Comparison of ENCODE assay signal across 34 mouse cellular contexts in the genomic region with DNA sequence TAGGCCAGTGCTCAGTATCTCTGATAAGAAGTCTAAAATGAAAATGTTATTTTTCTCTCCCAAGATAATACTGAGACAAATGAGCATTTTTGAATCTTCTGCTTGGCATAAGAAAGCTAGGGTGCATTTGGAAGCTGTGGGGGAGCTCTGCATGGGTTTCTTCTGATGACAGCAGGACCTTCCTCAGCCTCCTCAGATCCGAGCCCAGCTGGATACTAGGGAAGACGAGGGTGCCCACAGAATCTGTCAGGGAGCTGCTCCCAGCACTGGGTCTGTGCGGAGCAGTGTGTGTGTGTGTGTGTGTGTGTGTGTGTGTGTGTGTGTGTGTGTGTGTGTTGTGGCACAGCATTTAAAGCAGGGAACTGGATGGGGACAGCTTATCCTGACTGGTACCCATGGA.
DNase-seq lines count a peak whose midpoint lies in the region; ATAC-seq and TF ChIP-seq lines count a peak whose summit lies in the region.
"Had no signal": no experiment of that assay in that cellular context is flagged by ENCODE, and none has a peak within 500 bp of the region (broad histone marks: within the 10 kb centered on the region; RNA-seq: fewer than 3 reads in every experiment).

No protein-coding gene starts in this region.

- ATAC-seq in frontal cortex, adult (ENCODE audit: low TSS enrichment) = peak; percentile 54; the same call in 1 of the 2 replicates
- ATAC-seq: CD4-positive, CD25-positive, alpha-beta regulatory T cell, adult 4 months; forebrain, embryonic 15.5 days; hindbrain, embryonic 16.5 days; midbrain, embryonic 13.5 days had no signal

- H3K27ac ChIP-seq in layer of hippocampus, adult 2 months = no peak overlapping the region
- H3K27ac ChIP-seq: embryonic facial prominence, embryonic 12.5 days; forebrain, embryonic 10.5 days; forebrain, embryonic 15.5 days; gastrocnemius, adult 2 months; heart, adult 2 months; heart, embryonic 13.5 days; liver, embryonic 14.5 days; macrophage; midbrain, embryonic 13.5 days; neural tube, embryonic 13.5 days; stomach, postnatal 0 days had no signal

- no peak overlapping the region for H3K4me3 ChIP-seq in layer of hippocampus, adult 2 months
- H3K4me3 ChIP-seq: embryonic facial prominence, embryonic 12.5 days; forebrain, embryonic 10.5 days; forebrain, embryonic 15.5 days; gastrocnemius, adult 2 months; heart, adult 2 months; heart, embryonic 13.5 days; midbrain, embryonic 13.5 days; neural tube, embryonic 13.5 days had no signal

- no peak for TF ChIP-seq CTCF in layer of hippocampus, adult 2 months (conservative IDR thresholded peaks at IDR 0.05)

- no peak for DNase-seq in frontal cortex, postnatal 14 days (ENCODE audit: low spot score in 2 of 2)
- DNase-seq in layer of hippocampus, adult 2 months (ENCODE audit: low spot score in 2 of 2) = peak; percentile 11 to 16
- DNase-seq in layer of hippocampus, postnatal 14 days (ENCODE audit: low spot score in 2 of 2) = no peak
- peak; percentile 18 to 58 for DNase-seq in left cerebral cortex, postnatal 25 days (ENCODE audit: low spot score in 2 of 2)
- DNase-seq in left cerebral cortex, adult 11 months (ENCODE audit: low spot score) = no peak
- DNase-seq in telencephalon, adult 2 months (ENCODE audit: low read depth, low spot score) = peak; percentile 23
- DNase-seq: adrenal gland, postnatal 25 days; cerebellum, adult 9-10 months; cerebellum, postnatal 36 days; embryo, embryonic 11 days; gastrocnemius, adult 2 months; gastrocnemius, postnatal 36 days; heart, adult 2 months; heart, postnatal 10 days; kidney, adult 18-20 months; kidney, postnatal 36 days; liver; lung, adult 2 months; lung, postnatal 10 days; right cerebral cortex, postnatal 4 days; thymus, adult 2 months; thymus, postnatal 36 days had no signal

- intact Hi-C loops in left cerebral cortex, postnatal 25 days (cut with DNase I) = no loop called here

Comparison
In these comparisons a context has a peak if more than half of its experiments do, and no peak if none do; other contexts are left out.
1. DNase-seq: peak in layer of hippocampus, adult 2 months (2 of 2), left cerebral cortex, postnatal 25 days (2 of 2) and telencephalon, adult 2 months (single experiment); none in frontal cortex, postnatal 14 days (0 of 2), layer of hippocampus, postnatal 14 days (0 of 2) and left cerebral cortex, adult 11 months (single experiment).